Mouse (Mus musculus) forebrain, embryonic 11.5 days (tissue): Measurements from ENCODE around the gene Tsc22d2. TPM values are rescaled to one million over a fixed set of nuclear protein-coding genes. Genes with fewer than 3 reads are reported as not detected.
A peak's percentile ranks its signal among the peaks of the same experiment; 100 is the strongest.

Experiments
- ATAC-seq: fragments of 200-750 bp; cut with Nextera tagmentation; replicated peaks from 2 replicates; pipeline ENCODE4 v1.8.0; 2017; ENCODE audit warnings: moderate TSS enrichment; ENCODE audit not compliant: low FRiP score
- DNase-seq: peaks from one replicate; pipeline ENCODE4 v3.0.0-alpha.2; 2017; ENCODE audit warnings: low spot score
- H3K27ac ChIP-seq: fragments of 300-500 bp; sonication (generic); 2 replicates; pipeline ENCODE4 v1.5.1; 2014; ENCODE audit warnings: low read depth, low read length
- H3K27me3 ChIP-seq: fragments of 300-500 bp; sonication (generic); 2 replicates; pipeline ENCODE4 v1.6.1; 2014; ENCODE audit warnings: mild to moderate bottlenecking, low read length, mixed read lengths; ENCODE audit not compliant: control insufficient read depth, insufficient read depth
- H3K36me3 ChIP-seq: fragments of 300-500 bp; sonication (generic); 2 replicates; pipeline ENCODE4 v1.6.1; 2014; ENCODE audit warnings: mild to moderate bottlenecking, low read length, moderate library complexity, mixed read lengths; ENCODE audit not compliant: control insufficient read depth, insufficient read depth
- H3K4me1 ChIP-seq: fragments of 300-500 bp; sonication (generic); replicated peaks from 2 replicates; pipeline ENCODE4 v1.6.1; 2014; ENCODE audit warnings: low read length, mixed read lengths; ENCODE audit not compliant: control insufficient read depth, insufficient read depth
- H3K4me2 ChIP-seq: fragments of 300-500 bp; sonication (generic); 2 replicates; pipeline ENCODE4 v1.6.1; 2014; ENCODE audit warnings: low read depth, mild to moderate bottlenecking, low read length, moderate library complexity, mixed read lengths; ENCODE audit not compliant: severe bottlenecking
- H3K4me3 ChIP-seq: fragments of 300-500 bp; sonication (generic); 2 replicates; pipeline ENCODE4 v1.5.1; 2014; ENCODE audit warnings: low read depth, low read length
- H3K9ac ChIP-seq: fragments of 300-500 bp; sonication (generic); 2 replicates; pipeline ENCODE4 v1.6.1; 2014; ENCODE audit warnings: low read length
- H3K9me3 ChIP-seq: fragments of 300-500 bp; sonication (generic); 2 replicates; pipeline ENCODE4 v1.6.1; 2016; ENCODE audit warnings: low read length, mixed read lengths; ENCODE audit not compliant: control insufficient read depth
- WGBS: fragments of 180-500 bp; shearing (Covaris S2); extraction: QIAGEN DNeasy Blood & Tissue Kit; methylation state at CpG from one replicate; pipeline ENCODE4 v1.1.7; 2014; 5-methylcytosine and 5-hydroxymethylcytosine counted together
- polyA plus RNA-seq: library from polyadenylated mRNA; unstranded; fragments of >200 nt; fragmentation: Nextera tagmentation; extraction: Ambion mirVana; gene quantifications from 2 replicates; pipeline ENCODE4 v1.2.1, GENCODE M21; 2014

Tsc22d2 gene
- polyA plus RNA-seq, 1 experiment from 2014 or later, result 12.5 TPM

GRCm38 (mm10) chr3:58415884-58416725 is 1.6 kb downstream of the Tsc22d2 start:
- DNase-seq, result peak; percentile 90
- no peaks in the 10 kb centered on the region for H3K36me3 ChIP-seq
- H3K27ac ChIP-seq, result peak overlapping the region; percentile 98
- no peaks in the 10 kb centered on the region for H3K4me1 ChIP-seq
- H3K4me3 ChIP-seq, result peak overlapping the region; percentile 96
- H3K4me2 ChIP-seq, result peak overlapping the region; percentile 95
- peak overlapping the region; percentile 96 for H3K9ac ChIP-seq
- H3K9me3 ChIP-seq, result no peaks in the 10 kb centered on the region
- no peaks in the 10 kb centered on the region for H3K27me3 ChIP-seq
- WGBS, result under 1% methylated on average over 82 of the region's 85 CpGs
- peak; percentile 81 for ATAC-seq

- Histone ChIP-seq H3K4me3 (peak overlapping the region; percentile 96), H3K9me3 (no peaks in the 10 kb centered on the region), H3K4me1 (no peaks in the 10 kb centered on the region), H3K27ac (peak overlapping the region; percentile 60), H3K36me3 (no peaks in the 10 kb centered on the region), H3K4me2 (peak overlapping the region; percentile 95), H3K9ac (peak overlapping the region; percentile 96), H3K27me3 (no peaks in the 10 kb centered on the region)
- under 1% methylated on average over 39 of the region's 39 CpGs for WGBS
- no peak for DNase-seq
- peak; percentile 39 for ATAC-seq
Measured at GRCm38 (mm10) chr3:58416726-58417437, 2.4 kb downstream of the Tsc22d2 start.

DNA sequence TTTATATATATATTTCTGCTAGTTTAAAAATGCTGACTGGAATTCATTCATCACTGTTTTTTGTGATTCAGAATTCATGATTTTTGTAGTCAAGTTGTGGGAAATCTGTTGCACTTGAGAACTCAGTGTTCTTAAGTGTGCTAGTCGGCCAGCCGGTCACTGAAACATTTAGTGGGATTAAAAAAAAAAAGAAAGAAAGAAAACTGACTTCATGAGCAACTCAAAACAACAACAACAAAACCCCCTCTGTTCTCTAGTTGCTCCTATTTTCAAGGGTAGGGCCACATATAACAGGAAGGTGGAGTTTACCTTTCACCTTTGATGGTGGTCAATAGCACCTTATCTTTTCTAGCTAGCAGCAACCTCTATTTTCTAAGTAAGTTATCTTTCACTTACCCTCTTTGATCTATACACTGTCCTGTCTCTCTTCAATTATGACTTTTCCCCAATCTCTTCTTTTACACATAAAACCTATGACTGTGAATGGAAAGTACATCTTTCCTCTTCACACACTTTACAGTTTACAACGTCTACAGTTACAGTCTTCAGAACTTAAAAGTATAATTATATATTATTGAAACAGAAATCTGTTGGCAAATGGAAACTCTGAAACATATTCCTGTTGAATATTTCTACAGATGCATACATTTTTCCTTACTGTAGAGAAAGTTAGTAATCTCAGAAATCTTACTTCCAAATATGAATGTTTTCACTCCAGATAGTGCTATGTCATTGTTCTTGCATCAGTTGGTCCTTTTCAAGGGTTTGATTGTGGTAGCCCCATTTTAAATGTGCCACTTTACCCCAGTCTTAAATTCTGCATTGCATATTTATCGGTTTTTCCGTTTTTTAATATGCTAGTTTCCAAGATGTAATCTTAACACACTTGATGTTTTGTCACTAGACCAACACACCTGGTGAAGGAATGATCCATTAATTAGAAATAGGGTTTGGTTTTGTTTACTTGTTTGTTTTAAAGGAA is 4.5 kb downstream of the Tsc22d2 start:
- no peaks in the 10 kb centered on the region for H3K9me3 ChIP-seq
- ATAC-seq (no peak), DNase-seq (no peak)
- peak overlapping the region; percentile 95 for H3K4me2 ChIP-seq
- H3K4me1 ChIP-seq, result no peaks in the 10 kb centered on the region
- no peak overlapping the region for H3K27ac ChIP-seq
- no peaks in the 10 kb centered on the region for H3K27me3 ChIP-seq
- WGBS, result 43% methylated on average over 5 of the region's 5 CpGs
- 0 out of 2 replicates have a peak overlapping the region, but pooled peaks have one; percentile 13 for H3K9ac ChIP-seq
- peak overlapping the region; percentile 96 for H3K4me3 ChIP-seq
- H3K36me3 ChIP-seq, result no peaks in the 10 kb centered on the region

DNA sequence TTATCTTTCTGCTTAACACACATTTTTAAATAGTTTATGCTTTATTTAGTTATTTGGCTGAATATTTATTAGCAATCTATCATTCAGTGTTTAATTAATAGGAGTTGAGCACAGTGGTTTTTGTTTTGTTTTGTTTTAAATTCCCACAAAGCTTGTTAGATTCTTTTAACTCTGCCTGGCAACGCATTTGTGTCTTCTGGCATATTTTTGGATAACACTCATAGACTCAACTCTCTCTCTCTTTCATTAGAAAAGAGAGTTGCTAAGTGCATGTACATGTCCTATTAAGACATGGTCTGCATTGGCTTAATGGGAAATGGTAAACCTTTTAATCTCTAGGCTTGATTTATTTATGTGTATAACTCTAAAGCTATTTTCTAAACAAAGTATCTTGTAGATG is 14.3 kb downstream of the Tsc22d2 start:
- WGBS, result 88% methylated on average over 1 of the region's 1 CpGs
- Histone ChIP-seq H3K9ac (no peak overlapping the region), H3K36me3 (no peaks in the 10 kb centered on the region), H3K9me3 (no peaks in the 10 kb centered on the region), H3K4me2 (no peak overlapping the region), H3K4me3 (no peak overlapping the region), H3K27me3 (no peaks in the 10 kb centered on the region), H3K27ac (no peak overlapping the region), H3K4me1 (no peaks in the 10 kb centered on the region)
- DNase-seq (no peak), ATAC-seq (no peak)

- Histone ChIP-seq H3K9me3 (no peaks in the 10 kb centered on the region), H3K27ac (no peak overlapping the region), H3K4me3 (no peak overlapping the region), H3K4me1 (no peaks in the 10 kb centered on the region), H3K4me2 (no peak overlapping the region), H3K27me3 (no peaks in the 10 kb centered on the region), H3K36me3 (no peaks in the 10 kb centered on the region), H3K9ac (no peak overlapping the region)
- ATAC-seq (no peak), DNase-seq (no peak)
- WGBS, result 93% methylated on average over 2 of the region's 2 CpGs
Measured at GRCm38 (mm10) chr3:58434414-58434813, 19.9 kb downstream of the Tsc22d2 start.

- ATAC-seq (no peak), DNase-seq (no peak)
- H3K4me1 ChIP-seq, result no peaks in the 10 kb centered on the region
- H3K27me3 ChIP-seq, result no peaks in the 10 kb centered on the region
- no peaks in the 10 kb centered on the region for H3K9me3 ChIP-seq
- H3K9ac ChIP-seq, result no peak overlapping the region
- no peaks in the 10 kb centered on the region for H3K36me3 ChIP-seq
- WGBS, result 98% methylated on average over 2 of the region's 2 CpGs
- H3K4me2 ChIP-seq, result no peak overlapping the region
- no peak overlapping the region for H3K4me3 ChIP-seq
- H3K27ac ChIP-seq, result no peak overlapping the region
Measured at GRCm38 (mm10) chr3:58448230-58448629, 33.7 kb downstream of the Tsc22d2 start.

DNA sequence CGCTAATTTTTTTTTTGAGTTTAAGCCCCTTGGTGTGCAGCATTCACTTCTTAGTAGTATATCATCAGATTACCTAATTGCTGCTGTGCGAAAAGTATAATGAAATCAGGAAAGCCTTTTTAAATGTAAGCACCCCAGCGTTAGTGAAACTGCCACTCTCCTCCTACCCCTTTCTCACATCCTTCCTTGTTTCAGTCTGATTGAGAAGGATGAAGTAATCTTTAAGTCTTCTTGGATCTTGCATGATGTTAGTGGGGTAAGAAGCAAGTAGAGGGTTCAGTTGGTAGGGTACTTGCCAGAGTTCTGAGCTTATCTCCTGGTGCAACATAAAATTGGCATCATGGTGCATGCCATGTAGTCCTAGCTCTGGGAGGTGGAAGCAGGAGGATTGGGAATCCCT is 35.0 kb downstream of the Tsc22d2 start:
- no peak overlapping the region for H3K9ac ChIP-seq
- ATAC-seq (no peak), DNase-seq (no peak)
- no peaks in the 10 kb centered on the region for H3K4me1 ChIP-seq
- no peaks in the 10 kb centered on the region for H3K36me3 ChIP-seq
- H3K27ac ChIP-seq, result no peak overlapping the region
- H3K4me3 ChIP-seq, result no peak overlapping the region
- H3K27me3 ChIP-seq, result no peaks in the 10 kb centered on the region
- 95% methylated on average over 3 of the region's 3 CpGs for WGBS
- no peaks in the 10 kb centered on the region for H3K9me3 ChIP-seq
- H3K4me2 ChIP-seq, result no peak overlapping the region
